In the genomic region with DNA sequence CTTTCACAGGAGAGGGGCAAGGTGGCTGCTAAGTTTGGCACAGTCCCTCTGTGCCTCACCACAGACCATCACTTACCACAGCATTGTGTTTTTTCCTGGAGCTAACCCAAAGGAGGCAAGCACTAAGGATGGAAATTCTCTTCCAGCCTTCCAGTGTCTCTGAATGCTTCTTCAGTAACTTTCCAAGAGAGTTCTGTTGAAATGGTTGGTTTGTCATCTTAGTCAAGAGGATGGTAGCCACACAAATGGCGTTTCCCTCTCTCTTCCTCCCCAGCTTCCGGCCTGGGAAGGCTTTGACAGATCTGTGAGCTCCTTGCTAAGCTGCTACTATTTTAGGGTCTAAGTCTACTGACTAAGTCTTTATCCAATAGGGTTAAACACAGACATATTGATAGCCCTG, we compare ENCODE assay signal across 12 mouse cellular contexts. TPM values are rescaled to one million over a fixed set of nuclear protein-coding genes. Genes with fewer than 3 reads are reported as not detected.
A peak's percentile ranks its signal among the peaks of the same experiment; 100 is the strongest.
DNase-seq lines count a peak whose midpoint lies in the region; ATAC-seq lines count a peak whose summit lies in the region.
"Had no signal": no experiment of that assay in that cellular context is flagged by ENCODE, and none has a peak within 500 bp of the region (broad histone marks: within the 10 kb centered on the region; RNA-seq: fewer than 3 reads in every experiment).

A gene (minus strand): TSS at position 247 of the 400 bp plus-strand sequence.

- peaks cover 68% of the 10 kb centered on the region for H3K4me1 ChIP-seq in heart, embryonic 13.5 days
- peaks cover 100% of the 10 kb centered on the region for H3K4me1 ChIP-seq in midbrain, embryonic 10.5 days
- H3K4me1 ChIP-seq in midbrain, embryonic 16.5 days (ENCODE audit: control insufficient read depth, insufficient read depth, low read length): peaks cover 42% of the 10 kb centered on the region
- peaks cover 76% of the 10 kb centered on the region for H3K4me1 ChIP-seq in hindbrain, embryonic 12.5 days
- H3K4me1 ChIP-seq in neural tube, embryonic 14.5 days (ENCODE audit: control insufficient read depth, insufficient read depth, low read length): peaks cover 45% of the 10 kb centered on the region

- WGBS in heart, embryonic 13.5 days: 20% methylated on average over 2 of the region's 2 CpGs
- WGBS in midbrain, embryonic 10.5 days: 42% methylated on average over 2 of the region's 2 CpGs
- WGBS in midbrain, embryonic 16.5 days: 62% methylated on average over 2 of the region's 2 CpGs
- 82% methylated on average over 2 of the region's 2 CpGs for WGBS in hindbrain, embryonic 12.5 days
- 87% methylated on average over 2 of the region's 2 CpGs for WGBS in neural tube, embryonic 14.5 days

- no peak for ATAC-seq in heart, embryonic 13.5 days (ENCODE audit: extremely low read depth, insufficient number of reproducible peaks, low FRiP score, low TSS enrichment)
- ATAC-seq in midbrain, embryonic 16.5 days: no peak
- ATAC-seq in hindbrain, embryonic 12.5 days (ENCODE audit: low FRiP score): no peak
- ATAC-seq in neural tube, embryonic 14.5 days (ENCODE audit: low read depth): no peak

- H3K27me3 ChIP-seq in heart, embryonic 13.5 days (replicated peaks): no peaks in the 10 kb centered on the region
- no peaks in the 10 kb centered on the region for H3K27me3 ChIP-seq in midbrain, embryonic 10.5 days (ENCODE audit: low read depth, poor library complexity, severe bottlenecking)
- H3K27me3 ChIP-seq in midbrain, embryonic 16.5 days (ENCODE audit: control insufficient read depth, insufficient read depth, low read depth, low read length): no peaks in the 10 kb centered on the region
- H3K27me3 ChIP-seq in hindbrain, embryonic 12.5 days: no peaks in the 10 kb centered on the region
- no peaks in the 10 kb centered on the region for H3K27me3 ChIP-seq in neural tube, embryonic 14.5 days (ENCODE audit: control insufficient read depth, insufficient read depth, low read length)

- H3K9me3 ChIP-seq in heart, embryonic 13.5 days: no peaks in the 10 kb centered on the region
- no peaks in the 10 kb centered on the region for H3K9me3 ChIP-seq in midbrain, embryonic 10.5 days (replicated peaks)
- no peaks in the 10 kb centered on the region for H3K9me3 ChIP-seq in midbrain, embryonic 16.5 days (replicated peaks; ENCODE audit: control insufficient read depth, low read length, poor library complexity, severe bottlenecking)
- H3K9me3 ChIP-seq in hindbrain, embryonic 12.5 days (replicated peaks): no peaks in the 10 kb centered on the region
- H3K9me3 ChIP-seq in neural tube, embryonic 14.5 days (ENCODE audit: control insufficient read depth, low read length): no peaks in the 10 kb centered on the region

- H3K36me3 ChIP-seq in heart, embryonic 13.5 days: no peaks in the 10 kb centered on the region
- H3K36me3 ChIP-seq in midbrain, embryonic 10.5 days: peaks cover 8% of the 10 kb centered on the region
- no peaks in the 10 kb centered on the region for H3K36me3 ChIP-seq in midbrain, embryonic 16.5 days (ENCODE audit: control insufficient read depth, insufficient read depth, low read length)
- no peaks in the 10 kb centered on the region for H3K36me3 ChIP-seq in hindbrain, embryonic 12.5 days
- no peaks in the 10 kb centered on the region for H3K36me3 ChIP-seq in neural tube, embryonic 14.5 days (ENCODE audit: control insufficient read depth, insufficient read depth, low read length)

- H3K9ac ChIP-seq in heart, embryonic 13.5 days: no peak within 1 kb of the TSS
- no peak within 1 kb of the TSS for H3K9ac ChIP-seq in midbrain, embryonic 16.5 days (ENCODE audit: low read depth, low read length)
- H3K9ac ChIP-seq in hindbrain, embryonic 12.5 days: peak within 1 kb of the TSS; percentile 89; the same call in 1 of the 2 replicates
- H3K9ac ChIP-seq in neural tube, embryonic 14.5 days (replicated peaks; ENCODE audit: low read depth, low read length): no peak within 1 kb of the TSS
- H3K9ac ChIP-seq: liver, embryonic 14.5 days had no signal

- no peak within 1 kb of the TSS for H3K4me2 ChIP-seq in heart, embryonic 13.5 days
- H3K4me2 ChIP-seq in midbrain, embryonic 16.5 days (ENCODE audit: low read length): no peak within 1 kb of the TSS
- H3K4me2 ChIP-seq in hindbrain, embryonic 12.5 days (replicated peaks): peak within 1 kb of the TSS; percentile 82
- 0 out of 2 replicates have a peak within 1 kb of the TSS, but pooled peaks have one; percentile 3 for H3K4me2 ChIP-seq in neural tube, embryonic 14.5 days (ENCODE audit: low read depth, low read length)

- no peak for DNase-seq in heart, postnatal 14 days
- DNase-seq in midbrain, embryonic 10.5 days (ENCODE audit: low spot score): no peak
- no peak for DNase-seq in frontal cortex, postnatal 25 days (ENCODE audit: low spot score in 2 of 2)
- no peak for DNase-seq in testis, postnatal 14 days (ENCODE audit: low spot score)
- DNase-seq: adrenal gland, adult 8-10 months; cerebellum, adult 11 months; gastrocnemius, postnatal 10 days had no signal

- intact Hi-C loops in heart, postnatal 14 days (cut with DNase I): no loop called here

- no peak within 1 kb of the TSS for H3K27ac ChIP-seq in heart, embryonic 13.5 days (replicated peaks)
- peak within 1 kb of the TSS; percentile 100 for H3K27ac ChIP-seq in midbrain, embryonic 10.5 days (replicated peaks)
- H3K27ac ChIP-seq in midbrain, embryonic 16.5 days (ENCODE audit: low read length): no peak within 1 kb of the TSS
- no peak within 1 kb of the TSS for H3K27ac ChIP-seq in hindbrain, embryonic 12.5 days
- no peak within 1 kb of the TSS for H3K27ac ChIP-seq in neural tube, embryonic 14.5 days (ENCODE audit: low read depth, low read length)
- H3K27ac ChIP-seq: liver, embryonic 14.5 days had no signal

- H3K4me3 ChIP-seq in heart, embryonic 13.5 days: no peak within 1 kb of the TSS
- H3K4me3 ChIP-seq in midbrain, embryonic 10.5 days: peak within 1 kb of the TSS; percentile 81
- no peak within 1 kb of the TSS for H3K4me3 ChIP-seq in midbrain, embryonic 16.5 days (ENCODE audit: low read depth, low read length)
- no peak within 1 kb of the TSS for H3K4me3 ChIP-seq in hindbrain, embryonic 12.5 days
- no peak within 1 kb of the TSS for H3K4me3 ChIP-seq in neural tube, embryonic 14.5 days (ENCODE audit: low read depth, low read length)

RNA-seq across cellular contexts. Expression of the gene that starts here (rescaled TPM):
- polyA plus RNA-seq in heart, embryonic 13.5 days (2015; fragmentation: Nextera tagmentation; extraction: Ambion mirVana): 11.3 and 12.0 TPM in 2 replicates
- 1 to 10 TPM; 3.1 to 4.0 TPM for total RNA-seq in heart, postnatal 14 days (2021)
- polyA plus RNA-seq in midbrain, embryonic 10.5 days (2016; fragmentation: Nextera tagmentation; extraction: Ambion mirVana): 25.0 and 25.1 TPM in 2 replicates
- polyA plus RNA-seq in midbrain, embryonic 16.5 days (2015; fragmentation: Nextera tagmentation; extraction: Ambion mirVana): 7.5 and 10.8 TPM in 2 replicates
- polyA plus RNA-seq in hindbrain, embryonic 12.5 days (2016; fragmentation: Nextera tagmentation; extraction: Ambion mirVana): 18.0 and 18.6 TPM in 2 replicates
- polyA plus RNA-seq in neural tube, embryonic 14.5 days (2014; fragmentation: Nextera tagmentation; extraction: Ambion mirVana): 8.2 and 8.6 TPM in 2 replicates

Comparison
In these comparisons a context has a peak if more than half of its experiments do, and no peak if none do; other contexts are left out.
1. H3K4me2 ChIP-seq: peak in hindbrain, embryonic 12.5 days (single experiment) and neural tube, embryonic 14.5 days (single experiment); none in heart, embryonic 13.5 days (single experiment) and midbrain, embryonic 16.5 days (single experiment).